Mouse (Mus musculus) Muller cell, postnatal 12 days (primary cell): Measurements from ENCODE around the gene Gm20838.
"Not testable (repeated sequence)": the region's sequence is repeated elsewhere in the genome, so short reads cannot be mapped to it uniquely, and the experiment has no call there.

Experiments
- DNase-seq: peaks from one replicate; pipeline ENCODE4 v3.0.0-alpha.2; 2015; ENCODE audit errors: inconsistent ontology term

Gm20838 gene

GRCm38 (mm10) chrY:33543064-33543463, at the start of gene Gm20838:
Gene Gm20838 (minus strand): TSS chrY:33543164.
- DNase-seq, result not testable (repeated sequence)
